Mouse (Mus musculus) limb, embryonic 10.5 days (tissue): ENCODE measurements around the gene Ercc6. TPM values are rescaled to one million over a fixed set of nuclear protein-coding genes. Genes with fewer than 3 reads are reported as not detected.

ENCODE experiments used
- DNase-seq: peaks from one replicate; pipeline ENCODE4 v3.0.0-alpha.2; 2017; ENCODE audit warnings: low spot score
- H3K27ac ChIP-seq: fragments of 300-500 bp; sonication (generic); 2 replicates; pipeline ENCODE4 v1.5.1; 2016; ENCODE audit warnings: mild to moderate bottlenecking
- H3K27me3 ChIP-seq: fragments of 300-500 bp; sonication (generic); 2 replicates; pipeline ENCODE4 v1.6.1; 2016; ENCODE audit warnings: low read depth, mild to moderate bottlenecking; ENCODE audit not compliant: poor library complexity, severe bottlenecking
- H3K36me3 ChIP-seq: fragments of 300-500 bp; sonication (generic); 2 replicates; pipeline ENCODE4 v1.6.1; 2016; ENCODE audit warnings: mild to moderate bottlenecking, moderate library complexity
- H3K4me1 ChIP-seq: fragments of 300-500 bp; sonication (generic); 2 replicates; pipeline ENCODE4 v1.6.1; 2016
- H3K4me3 ChIP-seq: fragments of 300-500 bp; sonication (generic); 2 replicates; pipeline ENCODE4 v1.5.1; 2016; ENCODE audit warnings: mild to moderate bottlenecking, moderate library complexity
- H3K9me3 ChIP-seq: fragments of 300-500 bp; sonication (generic); replicated peaks from 2 replicates; pipeline ENCODE4 v1.6.1; 2016; ENCODE audit warnings: mild to moderate bottlenecking
- WGBS: fragments of 180-500 bp; shearing (Covaris S2); methylation state at CpG from one replicate; pipeline ENCODE4 v1.1.7; 2016; 5-methylcytosine and 5-hydroxymethylcytosine counted together
- polyA plus RNA-seq: library from polyadenylated mRNA; unstranded; fragments of >200 nt; fragmentation: Nextera tagmentation; extraction: Ambion mirVana; gene quantifications from 2 replicates; pipeline ENCODE4 v1.2.1, GENCODE M21; 2016

Ercc6 gene
- polyA plus RNA-seq, 1 experiment from 2014 or later: 31.4 TPM

DNA sequence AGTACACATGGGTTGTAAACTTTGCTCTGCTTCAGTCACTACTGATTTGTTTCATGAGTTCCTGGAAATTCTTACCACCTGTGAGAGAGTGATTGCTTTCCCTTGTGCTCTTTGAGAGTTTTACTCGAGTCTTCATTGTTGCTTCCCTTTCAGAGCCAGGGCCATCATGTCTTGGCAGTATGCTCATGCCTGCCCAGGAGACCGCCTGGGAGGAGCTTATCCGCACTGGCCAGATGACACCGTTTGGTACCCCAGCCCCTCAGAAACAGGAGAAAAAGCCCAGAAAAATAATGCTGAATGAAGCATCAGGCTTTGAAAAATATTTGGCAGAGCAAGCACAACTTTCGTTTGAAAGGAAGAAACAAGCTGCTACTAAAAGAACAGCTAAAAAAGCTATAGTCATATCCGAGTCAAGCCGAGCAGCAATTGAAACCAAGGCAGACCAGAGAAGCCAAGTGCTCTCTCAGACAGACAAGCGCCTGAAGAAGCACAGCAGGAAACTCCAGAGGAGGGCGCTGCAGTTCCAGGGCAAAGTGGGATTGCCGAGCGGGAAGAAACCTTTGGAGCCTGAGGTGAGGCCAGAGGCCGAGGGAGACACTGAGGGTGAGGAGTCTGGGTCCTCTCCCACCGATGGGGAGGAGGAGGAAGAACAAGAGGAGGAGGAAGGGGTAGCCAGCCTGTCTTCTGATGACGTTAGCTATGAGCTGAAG, 12.8 kb downstream of the Ercc6 start:
- H3K4me3 ChIP-seq: no peak overlapping the region
- WGBS: 81% methylated on average over 14 of the region's 14 CpGs
- no peak overlapping the region for H3K27ac ChIP-seq
- peaks cover 64% of the 10 kb centered on the region for H3K36me3 ChIP-seq
- no peaks in the 10 kb centered on the region for H3K27me3 ChIP-seq
- DNase-seq: no peak
- H3K4me1 ChIP-seq: no peaks in the 10 kb centered on the region
- no peaks in the 10 kb centered on the region for H3K9me3 ChIP-seq

- 92% methylated on average over 9 of the region's 9 CpGs for WGBS
- peaks cover 56% of the 10 kb centered on the region for H3K36me3 ChIP-seq
Measured at GRCm38 (mm10) chr14:32527211-32527610, 13.9 kb downstream of the Ercc6 start.

GRCm38 (mm10) chr14:32529036-32529435, 15.7 kb downstream of the Ercc6 start:
- H3K4me3 ChIP-seq: no peak overlapping the region
- H3K4me1 ChIP-seq: peaks cover 9% of the 10 kb centered on the region; the same call in 1 of the 2 replicates
- H3K27ac ChIP-seq: no peak overlapping the region
- peaks cover 54% of the 10 kb centered on the region for H3K36me3 ChIP-seq
- no peak for DNase-seq
- H3K9me3 ChIP-seq: no peaks in the 10 kb centered on the region
- 87% methylated on average over 7 of the region's 7 CpGs for WGBS
- no peaks in the 10 kb centered on the region for H3K27me3 ChIP-seq

More at GRCm38 (mm10) chr14:32527211-32527610, 13.9 kb downstream of the Ercc6 start:
- Histone ChIP-seq H3K9me3 (no peaks in the 10 kb centered on the region), H3K4me3 (no peak overlapping the region), H3K4me1 (no peaks in the 10 kb centered on the region), H3K27ac (no peak overlapping the region), H3K27me3 (no peaks in the 10 kb centered on the region)
- DNase-seq: no peak

GRCm38 (mm10) chr14:32530896-32531295, 17.6 kb downstream of the Ercc6 start:
- Histone ChIP-seq H3K36me3 (peaks cover 58% of the 10 kb centered on the region), H3K4me1 (peaks cover 9% of the 10 kb centered on the region; the same call in 1 of the 2 replicates), H3K27ac (no peak overlapping the region), H3K9me3 (no peaks in the 10 kb centered on the region), H3K27me3 (no peaks in the 10 kb centered on the region), H3K4me3 (no peak overlapping the region)
- peak; percentile 42 for DNase-seq
- WGBS: 25% methylated on average over 2 of the region's 2 CpGs

DNA sequence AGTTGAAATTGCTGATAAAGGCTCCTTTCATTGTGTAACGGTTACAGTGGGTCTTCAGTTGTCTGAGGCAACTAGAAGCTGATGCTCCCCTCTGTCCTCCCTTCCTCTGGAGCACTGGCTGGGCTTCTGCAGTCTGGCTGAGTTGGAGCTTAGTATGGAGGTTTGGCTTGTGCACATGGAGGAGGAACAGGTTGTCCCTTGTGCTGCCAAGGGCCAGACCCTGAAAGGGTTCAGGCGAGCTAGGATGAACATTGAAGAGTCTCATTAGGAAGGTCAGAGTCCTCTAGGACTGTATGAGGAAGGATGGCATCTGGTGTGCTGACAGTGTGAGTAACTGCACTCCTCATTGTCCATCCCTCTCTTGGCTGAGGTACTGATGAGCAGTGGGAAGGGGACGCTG, 18.1 kb downstream of the Ercc6 start:
- H3K27ac ChIP-seq: no peak overlapping the region
- peaks cover 9% of the 10 kb centered on the region; the same call in 1 of the 2 replicates for H3K4me1 ChIP-seq
- WGBS: 87% methylated on average over 3 of the region's 3 CpGs
- H3K9me3 ChIP-seq: no peaks in the 10 kb centered on the region
- peaks cover 56% of the 10 kb centered on the region for H3K36me3 ChIP-seq
- DNase-seq: no peak
- no peaks in the 10 kb centered on the region for H3K27me3 ChIP-seq
- H3K4me3 ChIP-seq: no peak overlapping the region

DNA sequence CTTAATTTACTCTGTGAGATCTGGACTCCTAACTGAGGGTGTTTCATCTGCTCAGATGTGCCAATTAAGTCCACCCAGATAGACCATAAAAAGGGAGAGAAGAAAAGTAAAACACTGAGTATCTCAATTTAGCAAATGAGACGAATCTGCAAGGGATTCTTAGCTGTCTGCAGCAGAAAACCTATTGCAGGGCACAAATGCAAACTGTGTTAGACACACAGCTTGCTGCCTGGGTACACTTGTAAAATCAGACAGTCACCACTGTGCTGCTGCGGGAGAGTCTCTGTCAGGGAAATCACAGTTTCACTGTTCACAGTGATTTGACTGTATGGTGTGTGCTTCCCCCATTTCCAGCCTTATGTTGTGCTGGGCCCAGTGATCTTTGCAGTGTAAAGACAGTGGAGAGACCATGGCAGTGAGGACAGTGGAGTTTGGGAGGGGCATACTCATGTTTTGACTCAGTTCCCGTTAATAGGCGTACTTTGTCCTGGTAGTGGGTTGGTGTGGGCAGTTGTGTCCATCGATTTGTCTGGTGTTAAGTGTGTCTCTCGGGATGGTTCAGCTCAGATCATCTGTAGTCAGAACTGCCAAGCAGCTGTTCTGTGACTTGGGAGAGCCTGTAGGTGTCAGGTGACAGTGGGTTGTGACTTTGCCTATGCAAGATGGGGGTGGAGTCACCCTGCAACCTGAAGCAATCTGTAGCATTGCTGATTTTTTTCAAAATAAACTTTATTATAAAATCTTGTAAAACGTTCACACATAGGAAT, 19.2 kb downstream of the Ercc6 start:
- Histone ChIP-seq H3K9me3 (no peaks in the 10 kb centered on the region), H3K27me3 (no peaks in the 10 kb centered on the region), H3K36me3 (peaks cover 50% of the 10 kb centered on the region), H3K27ac (no peak overlapping the region), H3K4me1 (peaks cover 9% of the 10 kb centered on the region; the same call in 1 of the 2 replicates), H3K4me3 (no peak overlapping the region)
- WGBS: 62% methylated on average over 7 of the region's 7 CpGs
- DNase-seq: no peak

GRCm38 (mm10) chr14:32533148-32533520, 19.8 kb downstream of the Ercc6 start:
- WGBS: 68% methylated on average over 3 of the region's 3 CpGs
- no peaks in the 10 kb centered on the region for H3K9me3 ChIP-seq
- peaks cover 9% of the 10 kb centered on the region; the same call in 1 of the 2 replicates for H3K4me1 ChIP-seq
- no peak overlapping the region for H3K27ac ChIP-seq
- no peak for DNase-seq
- no peaks in the 10 kb centered on the region for H3K27me3 ChIP-seq
- no peak overlapping the region for H3K4me3 ChIP-seq
- peaks cover 52% of the 10 kb centered on the region for H3K36me3 ChIP-seq

GRCm38 (mm10) chr14:32533656-32534055, 20.3 kb downstream of the Ercc6 start:
- Histone ChIP-seq H3K4me1 (peaks cover 9% of the 10 kb centered on the region; the same call in 1 of the 2 replicates), H3K4me3 (no peak overlapping the region), H3K9me3 (no peaks in the 10 kb centered on the region), H3K27me3 (no peaks in the 10 kb centered on the region), H3K36me3 (peaks cover 53% of the 10 kb centered on the region), H3K27ac (no peak overlapping the region)
- 80% methylated on average over 4 of the region's 4 CpGs for WGBS
- DNase-seq: no peak

DNA sequence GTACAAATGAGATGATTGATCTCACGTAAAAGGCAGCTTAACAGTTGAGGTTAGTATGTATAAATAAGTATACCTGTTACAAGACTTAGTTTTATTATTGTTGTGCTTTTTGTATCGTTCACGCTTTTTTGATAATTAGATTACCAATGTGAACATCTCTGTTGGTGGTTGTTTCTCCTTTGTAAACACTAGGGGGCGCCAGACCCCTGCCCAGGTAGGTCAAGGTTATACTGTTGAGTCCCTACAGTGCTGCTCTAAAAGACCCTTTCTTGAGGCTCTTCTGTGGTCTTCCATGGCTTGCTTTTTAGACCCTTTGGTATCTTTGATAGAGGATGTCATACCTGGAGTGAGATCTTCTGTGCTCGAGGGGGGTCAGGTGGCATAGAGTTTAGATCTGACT, 20.8 kb downstream of the Ercc6 start:
- WGBS: 70% methylated on average over 5 of the region's 5 CpGs
- no peak overlapping the region for H3K4me3 ChIP-seq
- H3K36me3 ChIP-seq: peaks cover 53% of the 10 kb centered on the region
- no peak for DNase-seq
- H3K4me1 ChIP-seq: peaks cover 9% of the 10 kb centered on the region; the same call in 1 of the 2 replicates
- no peak overlapping the region for H3K27ac ChIP-seq
- H3K27me3 ChIP-seq: no peaks in the 10 kb centered on the region
- no peaks in the 10 kb centered on the region for H3K9me3 ChIP-seq

DNA sequence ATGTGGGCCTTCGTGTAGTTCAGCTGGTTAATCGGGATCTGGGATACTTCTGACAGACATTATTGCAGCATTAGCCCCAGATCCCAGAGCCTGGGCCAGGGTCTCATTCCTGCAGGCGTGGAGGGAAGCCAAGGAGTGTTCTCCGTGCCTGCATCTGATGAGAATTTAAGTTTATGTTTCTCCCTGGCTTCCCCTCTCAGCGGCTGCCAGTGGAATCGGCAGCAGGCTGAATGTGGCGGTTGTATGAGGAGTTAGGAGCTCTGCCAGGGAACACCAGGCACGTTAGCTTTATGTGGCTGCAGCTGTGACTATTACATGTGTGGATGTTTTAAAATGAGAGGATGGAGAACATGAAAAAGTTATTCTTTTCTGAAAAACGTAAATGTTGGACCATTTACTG, 23.4 kb downstream of the Ercc6 start:
- H3K4me1 ChIP-seq: peaks cover 9% of the 10 kb centered on the region; the same call in 1 of the 2 replicates
- peaks cover 60% of the 10 kb centered on the region for H3K36me3 ChIP-seq
- WGBS: 91% methylated on average over 9 of the region's 9 CpGs
- H3K9me3 ChIP-seq: no peaks in the 10 kb centered on the region
- no peak for DNase-seq
- no peaks in the 10 kb centered on the region for H3K27me3 ChIP-seq
- H3K4me3 ChIP-seq: no peak overlapping the region
- no peak overlapping the region for H3K27ac ChIP-seq

DNA sequence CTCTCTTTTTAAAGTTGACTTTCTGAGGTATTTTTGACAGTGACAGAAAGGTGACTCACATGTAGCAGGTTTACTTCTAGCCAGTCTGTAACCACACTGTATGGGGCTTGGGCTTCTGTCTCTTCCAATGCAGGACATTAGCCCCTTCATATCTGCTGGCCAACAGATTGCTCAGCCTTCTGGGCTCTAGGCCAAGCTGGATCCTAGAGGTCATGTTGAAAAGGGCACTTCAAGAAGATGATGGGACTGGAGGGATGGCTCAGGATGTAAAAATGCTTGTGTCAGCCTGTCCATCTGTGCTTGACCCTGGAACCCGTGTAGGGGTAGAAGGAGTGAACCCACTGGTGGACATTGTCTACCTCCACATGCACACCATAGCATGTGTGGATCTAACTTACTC, 24.8 kb downstream of the Ercc6 start:
- Histone ChIP-seq H3K9me3 (no peaks in the 10 kb centered on the region), H3K27me3 (no peaks in the 10 kb centered on the region), H3K27ac (no peak overlapping the region), H3K4me3 (no peak overlapping the region), H3K36me3 (peaks cover 72% of the 10 kb centered on the region), H3K4me1 (peaks cover under 1% of the 10 kb centered on the region; the same call in 1 of the 2 replicates)
- WGBS: 95% methylated on average over 1 of the region's 1 CpGs
- no peak for DNase-seq

GRCm38 (mm10) chr14:32543075-32543474, 29.8 kb downstream of the Ercc6 start:
- Histone ChIP-seq H3K4me3 (no peak overlapping the region), H3K36me3 (peaks cover 62% of the 10 kb centered on the region), H3K27me3 (no peaks in the 10 kb centered on the region), H3K4me1 (peaks cover 5% of the 10 kb centered on the region; the same call in 1 of the 2 replicates), H3K9me3 (no peaks in the 10 kb centered on the region), H3K27ac (no peak overlapping the region)
- no peak for DNase-seq

- H3K9me3 ChIP-seq: no peaks in the 10 kb centered on the region
- no peak overlapping the region for H3K27ac ChIP-seq
- peaks cover 51% of the 10 kb centered on the region for H3K36me3 ChIP-seq
- peaks cover 5% of the 10 kb centered on the region; the same call in 1 of the 2 replicates for H3K4me1 ChIP-seq
- DNase-seq: no peak
- 53% methylated on average over 5 of the region's 5 CpGs for WGBS
- H3K27me3 ChIP-seq: no peaks in the 10 kb centered on the region
- no peak overlapping the region for H3K4me3 ChIP-seq
Measured at GRCm38 (mm10) chr14:32546676-32547075, 33.4 kb downstream of the Ercc6 start.
